Mouse (Mus musculus) E14TG2a.4 (cell line): Measurements from ENCODE around the gene Mrpl43.
A peak's percentile ranks its signal among the peaks of the same experiment; 100 is the strongest.

ENCODE experiments used
- CTCF ChIP-seq: conservative IDR thresholded peaks from 2 replicates; pipeline ENCODE4 v1.5.1; 2014; ENCODE audit warnings: low read length
- NANOG ChIP-seq: IDR thresholded peaks from 2 replicates; pipeline ENCODE4 v1.6.1; 2014; ENCODE audit warnings: borderline replicate concordance, low read length, mixed read lengths

- peak; percentile 23 for TF ChIP-seq CTCF
- TF ChIP-seq NANOG, result no peak
Measured at GRCm38 (mm10) chr19:45002301-45002700, 3.9 kb downstream of the Mrpl43 start.
